In genomic region chr3:55539811-55540293, GRCm38 (mm10) we compare ENCODE assay signal across 11 mouse cellular contexts.
DNase-seq lines count a peak whose midpoint lies in the region; ATAC-seq and TF ChIP-seq lines count a peak whose summit lies in the region.
"Had no signal": no experiment of that assay in that cellular context is flagged by ENCODE, and none has a peak within 500 bp of the region (broad histone marks: within the 10 kb centered on the region; RNA-seq: fewer than 3 reads in every experiment).

No protein-coding gene starts in this region.

- H3K27ac ChIP-seq in heart, embryonic 12.5 days (ENCODE audit: poor library complexity, severe bottlenecking) = no peak overlapping the region
- no peak overlapping the region; the same call in 1 of the 2 replicates for H3K27ac ChIP-seq in midbrain, embryonic 10.5 days (replicated peaks)
- H3K27ac ChIP-seq in midbrain, embryonic 14.5 days (replicated peaks; ENCODE audit: low read depth, low read length) = no peak overlapping the region
- H3K27ac ChIP-seq in cortical plate, adult 2 months (ENCODE audit: insufficient read depth, low read length) = no peak overlapping the region
- peak overlapping the region; percentile 33; the same call in 1 of the 2 replicates for H3K27ac ChIP-seq in neural tube, embryonic 13.5 days (replicated peaks)
- H3K27ac ChIP-seq: macrophage had no signal

- H3K36me3 ChIP-seq in heart, embryonic 12.5 days = no peaks in the 10 kb centered on the region
- H3K36me3 ChIP-seq in midbrain, embryonic 10.5 days = no peaks in the 10 kb centered on the region
- H3K36me3 ChIP-seq in midbrain, embryonic 14.5 days (ENCODE audit: control insufficient read depth, insufficient read depth, low read length) = peaks cover 5% of the 10 kb centered on the region
- H3K36me3 ChIP-seq in neural tube, embryonic 13.5 days = no peaks in the 10 kb centered on the region

- 0 out of 2 replicates have a peak, but pooled peaks have one; percentile 12 for TF ChIP-seq POLR2A in cortical plate, adult 2 months (IDR thresholded peaks at IDR 0.05; ENCODE audit: extremely low read depth, insufficient read depth, low read length)

- H3K9me3 ChIP-seq in heart, embryonic 12.5 days (replicated peaks) = no peaks in the 10 kb centered on the region
- H3K9me3 ChIP-seq in midbrain, embryonic 10.5 days (replicated peaks) = no peaks in the 10 kb centered on the region
- H3K9me3 ChIP-seq in midbrain, embryonic 14.5 days (ENCODE audit: control insufficient read depth, low read length) = no peaks in the 10 kb centered on the region
- H3K9me3 ChIP-seq in neural tube, embryonic 13.5 days = no peaks in the 10 kb centered on the region

- 67% methylated on average over 12 of the region's 12 CpGs for WGBS in heart, embryonic 12.5 days
- WGBS in midbrain, embryonic 10.5 days = 91% methylated on average over 12 of the region's 12 CpGs
- WGBS in midbrain, embryonic 14.5 days = 84% methylated on average over 12 of the region's 12 CpGs
- WGBS in neural tube, embryonic 13.5 days = 79% methylated on average over 12 of the region's 12 CpGs

- H3K27me3 ChIP-seq in heart, embryonic 12.5 days (replicated peaks) = no peaks in the 10 kb centered on the region
- H3K27me3 ChIP-seq in midbrain, embryonic 10.5 days (ENCODE audit: low read depth, poor library complexity, severe bottlenecking) = peaks cover 12% of the 10 kb centered on the region; the same call in 1 of the 2 replicates
- no peaks in the 10 kb centered on the region for H3K27me3 ChIP-seq in midbrain, embryonic 14.5 days (ENCODE audit: control insufficient read depth, insufficient read depth, low read length)
- H3K27me3 ChIP-seq in neural tube, embryonic 13.5 days = no peaks in the 10 kb centered on the region

- peak; percentile 25 to 34 for DNase-seq in heart, adult 18-20 months
- peak; percentile 10 for DNase-seq in midbrain, embryonic 10.5 days (ENCODE audit: low spot score)
- DNase-seq in midbrain, embryonic 14.5 days = no peak
- no peak for DNase-seq in urinary bladder, postnatal 10 days (ENCODE audit: low spot score)
- no peak for DNase-seq in thymus, postnatal 0 days (ENCODE audit: low spot score)
- DNase-seq: thymus, postnatal 36 days had no signal

- no peak overlapping the region for H3K4me3 ChIP-seq in heart, embryonic 12.5 days
- H3K4me3 ChIP-seq in midbrain, embryonic 10.5 days = no peak overlapping the region
- H3K4me3 ChIP-seq in midbrain, embryonic 14.5 days (replicated peaks; ENCODE audit: low read depth, low read length) = no peak overlapping the region
- H3K4me3 ChIP-seq in cortical plate, adult 2 months (ENCODE audit: insufficient read depth, low read length) = no peak overlapping the region
- no peak overlapping the region for H3K4me3 ChIP-seq in neural tube, embryonic 13.5 days
- H3K4me3 ChIP-seq: erythroblast, embryonic 14.5 days had no signal

- H3K9ac ChIP-seq in heart, embryonic 12.5 days = no peak overlapping the region
- no peak overlapping the region for H3K9ac ChIP-seq in midbrain, embryonic 14.5 days (replicated peaks; ENCODE audit: low read length)
- no peak overlapping the region for H3K9ac ChIP-seq in neural tube, embryonic 13.5 days

- peaks cover 21% of the 10 kb centered on the region for H3K4me1 ChIP-seq in heart, embryonic 12.5 days (replicated peaks)
- peaks cover 38% of the 10 kb centered on the region for H3K4me1 ChIP-seq in midbrain, embryonic 10.5 days
- H3K4me1 ChIP-seq in midbrain, embryonic 14.5 days (ENCODE audit: control insufficient read depth, insufficient read depth, low read length) = peaks cover 24% of the 10 kb centered on the region
- peaks cover 15% of the 10 kb centered on the region for H3K4me1 ChIP-seq in cortical plate, adult 2 months (ENCODE audit: control insufficient read depth, insufficient read depth, low read length)
- peaks cover 73% of the 10 kb centered on the region for H3K4me1 ChIP-seq in neural tube, embryonic 13.5 days (replicated peaks)

- no peak overlapping the region for H3K4me2 ChIP-seq in heart, embryonic 12.5 days
- H3K4me2 ChIP-seq in midbrain, embryonic 14.5 days (ENCODE audit: low read length) = no peak overlapping the region
- no peak overlapping the region for H3K4me2 ChIP-seq in neural tube, embryonic 13.5 days

- no peak for ATAC-seq in heart, embryonic 12.5 days (ENCODE audit: insufficient number of reproducible peaks, low FRiP score)
- no peak for ATAC-seq in midbrain, embryonic 14.5 days (ENCODE audit: low FRiP score, low TSS enrichment)
- no peak for ATAC-seq in neural tube, embryonic 13.5 days (ENCODE audit: low read depth)

- TF ChIP-seq CTCF in cortical plate, adult 2 months (IDR thresholded peaks at IDR 0.05; ENCODE audit: extremely low read depth, insufficient read depth, low read length) = no peak

Comparison
In these comparisons a context has a peak if more than half of its experiments do, and no peak if none do; other contexts are left out.
1. DNase-seq: peak in heart, adult 18-20 months (2 of 2) and midbrain, embryonic 10.5 days (single experiment); none in midbrain, embryonic 14.5 days (single experiment), urinary bladder, postnatal 10 days (single experiment) and thymus, postnatal 0 days (single experiment).